Mouse (Mus musculus): ENCODE measurements at regions not wholly inside any gene's neighbourhood (a gene's known extent, or its start where the extent isn't known, plus 50 kb on each side); places are given as distances from the start of the nearest gene placed in this dataset.

- Histone ChIP-seq H3K27ac (no peak overlapping the region), H3K9me3 (replicated peaks) (no peaks in the 10 kb centered on the region), H3K4me1 (replicated peaks) (no peaks in the 10 kb centered on the region), H3K36me3 (no peaks in the 10 kb centered on the region), H3K4me2 (no peak overlapping the region), H3K4me3 (no peak overlapping the region), H3K27me3 (no peaks in the 10 kb centered on the region), H3K9ac (no peak overlapping the region)
- WGBS: 62% methylated on average over 8 of the region's 8 CpGs
- no peak for ATAC-seq (replicated peaks; ENCODE audit: insufficient number of reproducible peaks, insufficient read depth, low FRiP score, low read depth)
Observed at GRCm38 (mm10) chr12:110063013-110063412, 215.9 kb upstream of the Dio3 start.

GRCm38 (mm10) chr12:110066361-110066885, 212.4 kb upstream of the Dio3 start:
- Histone ChIP-seq H3K36me3 (no peaks in the 10 kb centered on the region), H3K9me3 (replicated peaks) (0 out of 2 replicates have a peak, but pooled peaks cover 2% of the 10 kb centered on the region), H3K4me3 (no peak overlapping the region), H3K9ac (no peak overlapping the region), H3K4me1 (replicated peaks) (no peaks in the 10 kb centered on the region), H3K27ac (no peak overlapping the region), H3K27me3 (no peaks in the 10 kb centered on the region), H3K4me2 (no peak overlapping the region)
- WGBS: 55% methylated on average over 4 of the region's 4 CpGs
- ATAC-seq (replicated peaks; ENCODE audit: insufficient number of reproducible peaks, insufficient read depth, low FRiP score, low read depth): no peak

GRCm38 (mm10) chr12:110070506-110070905, 208.4 kb upstream of the Dio3 start:
- Histone ChIP-seq H3K4me3 (no peak overlapping the region), H3K9ac (no peak overlapping the region), H3K4me2 (no peak overlapping the region), H3K36me3 (no peaks in the 10 kb centered on the region), H3K27ac (no peak overlapping the region), H3K9me3 (replicated peaks) (0 out of 2 replicates have a peak, but pooled peaks cover 2% of the 10 kb centered on the region), H3K4me1 (replicated peaks) (no peaks in the 10 kb centered on the region), H3K27me3 (no peaks in the 10 kb centered on the region)
- ATAC-seq (replicated peaks; ENCODE audit: insufficient number of reproducible peaks, insufficient read depth, low FRiP score, low read depth): no peak
- WGBS: 81% methylated on average over 6 of the region's 6 CpGs

GRCm38 (mm10) chr12:110071823-110072222, 207.0 kb upstream of the Dio3 start:
- Histone ChIP-seq H3K4me1 (replicated peaks) (no peaks in the 10 kb centered on the region), H3K4me2 (no peak overlapping the region), H3K9me3 (replicated peaks) (0 out of 2 replicates have a peak, but pooled peaks cover 2% of the 10 kb centered on the region), H3K27ac (no peak overlapping the region), H3K4me3 (no peak overlapping the region), H3K36me3 (no peaks in the 10 kb centered on the region), H3K27me3 (no peaks in the 10 kb centered on the region), H3K9ac (no peak overlapping the region)
- no peak for ATAC-seq (replicated peaks; ENCODE audit: insufficient number of reproducible peaks, insufficient read depth, low FRiP score, low read depth)
- WGBS: 63% methylated on average over 4 of the region's 4 CpGs

- no peak for ATAC-seq (replicated peaks; ENCODE audit: insufficient number of reproducible peaks, insufficient read depth, low FRiP score, low read depth)
- no peak overlapping the region for H3K27ac ChIP-seq
- no peak overlapping the region for H3K4me3 ChIP-seq
- H3K9me3 ChIP-seq (replicated peaks): no peaks in the 10 kb centered on the region
- H3K4me1 ChIP-seq (replicated peaks): no peaks in the 10 kb centered on the region
- H3K9ac ChIP-seq: no peak overlapping the region
- H3K36me3 ChIP-seq: no peaks in the 10 kb centered on the region
- H3K27me3 ChIP-seq: no peaks in the 10 kb centered on the region
- WGBS: 79% methylated on average over 8 of the region's 8 CpGs
- H3K4me2 ChIP-seq: no peak overlapping the region
Observed at GRCm38 (mm10) chr12:110074921-110075320, 203.9 kb upstream of the Dio3 start.

GRCm38 (mm10) chr12:110077211-110077884, 201.5 kb upstream of the Dio3 start:
- Histone ChIP-seq H3K36me3 (no peaks in the 10 kb centered on the region), H3K9ac (no peak overlapping the region), H3K4me2 (no peak overlapping the region), H3K4me1 (replicated peaks) (no peaks in the 10 kb centered on the region), H3K27ac (no peak overlapping the region), H3K9me3 (replicated peaks) (no peaks in the 10 kb centered on the region), H3K27me3 (no peaks in the 10 kb centered on the region), H3K4me3 (no peak overlapping the region)
- ATAC-seq (replicated peaks; ENCODE audit: insufficient number of reproducible peaks, insufficient read depth, low FRiP score, low read depth): no peak
- WGBS: 56% methylated on average over 6 of the region's 6 CpGs

- H3K4me1 ChIP-seq (replicated peaks): no peaks in the 10 kb centered on the region
- no peaks in the 10 kb centered on the region for H3K36me3 ChIP-seq
- no peaks in the 10 kb centered on the region for H3K9me3 ChIP-seq (replicated peaks)
- H3K9ac ChIP-seq: no peak overlapping the region
- no peaks in the 10 kb centered on the region for H3K27me3 ChIP-seq
- ATAC-seq (replicated peaks; ENCODE audit: insufficient number of reproducible peaks, insufficient read depth, low FRiP score, low read depth): no peak
- no peak overlapping the region for H3K4me3 ChIP-seq
- no peak overlapping the region for H3K4me2 ChIP-seq
- WGBS: 64% methylated on average over 13 of the region's 13 CpGs
- H3K27ac ChIP-seq: no peak overlapping the region
Observed at GRCm38 (mm10) chr12:110078081-110078505, 200.8 kb upstream of the Dio3 start.

- no peaks in the 10 kb centered on the region for H3K9me3 ChIP-seq (replicated peaks)
- no peak for ATAC-seq (replicated peaks; ENCODE audit: insufficient number of reproducible peaks, insufficient read depth, low FRiP score, low read depth)
- H3K4me2 ChIP-seq: no peak overlapping the region
- no peak overlapping the region for H3K4me3 ChIP-seq
- H3K36me3 ChIP-seq: no peaks in the 10 kb centered on the region
- no peaks in the 10 kb centered on the region for H3K4me1 ChIP-seq (replicated peaks)
- H3K27ac ChIP-seq: no peak overlapping the region
- H3K9ac ChIP-seq: no peak overlapping the region
- no peaks in the 10 kb centered on the region for H3K27me3 ChIP-seq
- 77% methylated on average over 3 of the region's 3 CpGs for WGBS
Observed at GRCm38 (mm10) chr12:110081831-110082615, 196.8 kb upstream of the Dio3 start.

- Histone ChIP-seq H3K9me3 (replicated peaks) (no peaks in the 10 kb centered on the region), H3K4me2 (no peak overlapping the region), H3K36me3 (no peaks in the 10 kb centered on the region), H3K9ac (no peak overlapping the region), H3K27ac (no peak overlapping the region), H3K4me3 (no peak overlapping the region), H3K27me3 (no peaks in the 10 kb centered on the region), H3K4me1 (replicated peaks) (no peaks in the 10 kb centered on the region)
- ATAC-seq (replicated peaks; ENCODE audit: insufficient number of reproducible peaks, insufficient read depth, low FRiP score, low read depth): no peak
- 52% methylated on average over 13 of the region's 13 CpGs for WGBS
Observed at GRCm38 (mm10) chr12:110082921-110083320, 195.9 kb upstream of the Dio3 start.

- no peak overlapping the region for H3K4me2 ChIP-seq
- no peaks in the 10 kb centered on the region for H3K27me3 ChIP-seq
- H3K27ac ChIP-seq: no peak overlapping the region
- no peaks in the 10 kb centered on the region for H3K36me3 ChIP-seq
- WGBS: 62% methylated on average over 5 of the region's 5 CpGs
- ATAC-seq (replicated peaks; ENCODE audit: insufficient number of reproducible peaks, insufficient read depth, low FRiP score, low read depth): no peak
- H3K9ac ChIP-seq: no peak overlapping the region
- no peaks in the 10 kb centered on the region for H3K4me1 ChIP-seq (replicated peaks)
- no peak overlapping the region for H3K4me3 ChIP-seq
- no peaks in the 10 kb centered on the region for H3K9me3 ChIP-seq (replicated peaks)
Observed at GRCm38 (mm10) chr12:110083471-110083870, 195.4 kb upstream of the Dio3 start.

GRCm38 (mm10) chr12:110086921-110087320, 191.9 kb upstream of the Dio3 start:
- ATAC-seq (replicated peaks; ENCODE audit: insufficient number of reproducible peaks, insufficient read depth, low FRiP score, low read depth): no peak

More at GRCm38 (mm10) chr12:110086921-110087320, 191.9 kb upstream of the Dio3 start:
- Histone ChIP-seq H3K36me3 (no peaks in the 10 kb centered on the region), H3K27me3 (0 out of 2 replicates have a peak, but pooled peaks cover 4% of the 10 kb centered on the region), H3K4me1 (replicated peaks) (no peaks in the 10 kb centered on the region), H3K4me3 (no peak overlapping the region), H3K9ac (no peak overlapping the region), H3K27ac (no peak overlapping the region), H3K9me3 (replicated peaks) (no peaks in the 10 kb centered on the region), H3K4me2 (no peak overlapping the region)
- WGBS: 63% methylated on average over 2 of the region's 2 CpGs

Measured in heart, embryonic 15.5 days (tissue).